In genomic region chr13:43651277-43651676, GRCm38 (mm10) we compare ENCODE assay signal across 18 mouse cellular contexts. TPM values are rescaled to one million over a fixed set of nuclear protein-coding genes. Genes with fewer than 3 reads are reported as not detected.
A peak's percentile ranks its signal among the peaks of the same experiment; 100 is the strongest.
DNase-seq lines count a peak whose midpoint lies in the region; ATAC-seq and TF ChIP-seq lines count a peak whose summit lies in the region.
"Had no signal": no experiment of that assay in that cellular context is flagged by ENCODE, and none has a peak within 500 bp of the region (broad histone marks: within the 10 kb centered on the region; RNA-seq: fewer than 3 reads in every experiment).

No protein-coding gene starts in this region.

- peaks cover 49% of the 10 kb centered on the region for H3K4me1 ChIP-seq in hindbrain, embryonic 13.5 days (replicated peaks)
- H3K4me1 ChIP-seq in lung, adult 2 months (ENCODE audit: control insufficient read depth, insufficient read depth, low read length), result no peaks in the 10 kb centered on the region
- H3K4me1 ChIP-seq: intestine, embryonic 15.5 days had no signal

- no peak overlapping the region for H3K4me2 ChIP-seq in hindbrain, embryonic 13.5 days
- H3K4me2 ChIP-seq: heart, embryonic 12.5 days; intestine, embryonic 15.5 days had no signal

- no peaks in the 10 kb centered on the region for H3K27me3 ChIP-seq in hindbrain, embryonic 13.5 days
- H3K27me3 ChIP-seq: heart, embryonic 12.5 days; intestine, embryonic 15.5 days had no signal

- peak overlapping the region; percentile 45; the same call in 1 of the 2 replicates for H3K27ac ChIP-seq in hindbrain, embryonic 13.5 days
- H3K27ac ChIP-seq: intestine, embryonic 15.5 days; midbrain, embryonic 10.5 days had no signal

- no peak overlapping the region for H3K4me3 ChIP-seq in hindbrain, embryonic 13.5 days
- H3K4me3 ChIP-seq in lung, adult 2 months (replicated peaks; ENCODE audit: extremely low read depth, low read depth, low read length), result no peak overlapping the region
- H3K4me3 ChIP-seq: heart, embryonic 12.5 days; intestine, embryonic 15.5 days; midbrain, embryonic 10.5 days had no signal

- TF ChIP-seq CTCF in lung, adult 2 months (IDR thresholded peaks at IDR 0.05; ENCODE audit: insufficient read depth, low read length), result no peak

- ATAC-seq in hindbrain, embryonic 13.5 days (ENCODE audit: low FRiP score), result 0 out of 2 replicates have a peak, but pooled peaks have one; percentile 40
- ATAC-seq: intestine, embryonic 15.5 days had no signal

- DNase-seq in embryo, embryonic 10 days (ENCODE audit: low spot score), result peak; percentile 25
- no peak for DNase-seq in embryo, embryonic 9.5 days (ENCODE audit: extremely low spot score)
- DNase-seq in left cerebral cortex, postnatal 4 days, result peak; percentile 14
- no peak for DNase-seq in left cerebral cortex, postnatal 36 days (ENCODE audit: low spot score in 2 of 2)
- DNase-seq in retina, postnatal 1 day, result peak; percentile 42
- DNase-seq in gastrocnemius, postnatal 14 days, result no peak
- no peak for DNase-seq in lung, adult 2 months
- DNase-seq: adrenal gland, postnatal 36 days; B cell, adult 2 months; kidney, postnatal 25 days; lung, adult 18-20 months; lung, postnatal 4 days; spleen, adult 18-20 months had no signal

- no peaks in the 10 kb centered on the region for H3K9me3 ChIP-seq in hindbrain, embryonic 13.5 days
- H3K9me3 ChIP-seq: heart, embryonic 12.5 days; intestine, embryonic 15.5 days; midbrain, embryonic 10.5 days had no signal

- H3K9ac ChIP-seq in hindbrain, embryonic 13.5 days, result no peak overlapping the region
- H3K9ac ChIP-seq: heart, embryonic 12.5 days; intestine, embryonic 15.5 days had no signal

- WGBS in hindbrain, embryonic 13.5 days, result 36% methylated on average over 3 of the region's 3 CpGs
- 79% methylated on average over 3 of the region's 3 CpGs for WGBS in lung, adult 2 months

- TF ChIP-seq POLR2A in lung, adult 2 months (IDR thresholded peaks at IDR 0.05; ENCODE audit: borderline replicate concordance, extremely low read depth, low read depth, low read length), result no peak

- intact Hi-C loops in left cerebral cortex, postnatal 4 days (cut with DNase I), result no loop called here
- intact Hi-C loops in left cerebral cortex, postnatal 36 days (cut with DNase I), result no loop called here
- intact Hi-C loops in gastrocnemius, postnatal 14 days (cut with DNase I; ENCODE audit: low total_unique reads), result no loop called here

- H3K36me3 ChIP-seq in hindbrain, embryonic 13.5 days, result no peaks in the 10 kb centered on the region
- H3K36me3 ChIP-seq: heart, embryonic 12.5 days; intestine, embryonic 15.5 days; midbrain, embryonic 10.5 days had no signal

RNA-seq across cellular contexts. Expression of gene Rnf182, which starts 35.8 kb away (rescaled TPM):
- 10 to 100 TPM; 20.1 to 20.8 TPM for total RNA-seq in left cerebral cortex, postnatal 4 days (2021)
- total RNA-seq in left cerebral cortex, postnatal 36 days (2021), result 1 to 10 TPM; 7.1 to 8.4 TPM
- 34.0 and 36.1 TPM in 2 replicates for polyA plus RNA-seq in hindbrain, embryonic 13.5 days (2015; fragmentation: Nextera tagmentation; extraction: Ambion mirVana)
- total RNA-seq in gastrocnemius, postnatal 14 days (2021), result under 1 TPM; 0.18 to 0.27 TPM
- 0.07 TPM in 1 of 2 replicates, not detected in the other for polyA plus RNA-seq in lung, adult 2 months (2012; rRNA removed)
- total RNA-seq: liver, adult 2 months had no signal
- polyA plus RNA-seq: liver, adult 2 months had no signal

Comparison
In these comparisons a context has a peak if more than half of its experiments do, and no peak if none do; other contexts are left out.
1. DNase-seq: peak in embryo, embryonic 10 days (single experiment), left cerebral cortex, postnatal 4 days (single experiment) and retina, postnatal 1 day (single experiment); none in embryo, embryonic 9.5 days (single experiment), left cerebral cortex, postnatal 36 days (0 of 2), gastrocnemius, postnatal 14 days (single experiment) and lung, adult 2 months (single experiment).
2. RNA of gene Rnf182, which starts 35.8 kb away (total RNA-seq): 20.1 to 20.8 TPM in left cerebral cortex, postnatal 4 days and 7.1 to 8.4 TPM in left cerebral cortex, postnatal 36 days; 0.18 to 0.27 TPM in gastrocnemius, postnatal 14 days; every median in the first group is over 4 times any median in the second.